Mouse (Mus musculus): ENCODE measurements around the gene AU040320.

DNA sequence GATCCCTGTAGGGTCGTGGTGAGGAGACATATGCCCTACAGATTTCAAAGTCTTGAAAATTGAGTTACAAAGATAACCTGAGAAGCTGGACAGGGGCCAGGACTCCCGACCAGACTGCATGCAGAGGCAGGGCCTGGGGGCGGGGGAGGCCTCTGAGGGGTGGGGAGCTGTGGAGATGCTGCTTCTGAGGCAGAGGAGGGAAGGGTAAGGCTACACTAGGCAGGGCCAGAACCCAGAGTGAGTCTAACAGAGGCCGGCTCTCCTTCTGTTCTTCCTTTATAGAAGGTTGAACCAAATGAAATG, 97.4 kb downstream of the AU040320 start:
- TF ChIP-seq POLR2A (IDR thresholded peaks at IDR 0.05; ENCODE audit: insufficient read depth, low read depth, low read length) (no peak), CTCF (IDR thresholded peaks at IDR 0.05) (no peak), EP300 (IDR thresholded peaks at IDR 0.05; ENCODE audit: insufficient read depth, low read depth, low read length) (no peak)
